Mouse (Mus musculus) liver, adult 2 months (tissue): Measurements from ENCODE around the gene Bcl2.

ENCODE experiments used
- CTCF ChIP-seq: fragments of 200-500 bp; IDR thresholded peaks from 2 replicates; pipeline ENCODE4 v1.5.1; 2011; ENCODE audit warnings: low read depth, low read length, control low read depth
- POLR2A ChIP-seq: fragments of 200-500 bp; IDR thresholded peaks from 2 replicates; pipeline ENCODE4 v1.6.1; 2011; ENCODE audit warnings: low read length, control low read depth; ENCODE audit not compliant: insufficient read depth; ENCODE audit errors: extremely low read depth

- TF ChIP-seq CTCF: no peak
- TF ChIP-seq POLR2A: no peak
Observed at GRCm38 (mm10) chr1:106713621-106714529, at the start of gene Bcl2.
